Mouse (Mus musculus) thymus, adult 2 months (tissue): ENCODE data around the gene Armcx6.

Source experiments
- CTCF ChIP-seq: fragments of 200-500 bp; IDR thresholded peaks from 2 replicates; pipeline ENCODE4 v1.5.1; 2012; ENCODE audit warnings: mild to moderate bottlenecking, control low read depth, low read length, moderate library complexity, borderline replicate concordance; ENCODE audit not compliant: control insufficient read depth, poor library complexity, insufficient read depth; ENCODE audit errors: extremely low read depth
- POLR2A ChIP-seq: fragments of 200-500 bp; IDR thresholded peaks from 2 replicates; pipeline ENCODE4 v1.6.1; 2012; ENCODE audit warnings: mild to moderate bottlenecking, low read length, control low read depth, moderate library complexity; ENCODE audit not compliant: control insufficient read depth, poor library complexity, insufficient read depth; ENCODE audit errors: extremely low read depth

GRCm38 (mm10) chrX:134756434-134757292 is 5.4 kb upstream of the Armcx6 start, which contains the start of gene Armcx3:
- TF ChIP-seq POLR2A (no peak), CTCF (no peak)
